Mouse (Mus musculus): ENCODE data around the gene Snx17.
"Not testable (repeated sequence)": the region's sequence is repeated elsewhere in the genome, so short reads cannot be mapped to it uniquely, and the experiment has no call there.

Snx17 gene

DNA sequence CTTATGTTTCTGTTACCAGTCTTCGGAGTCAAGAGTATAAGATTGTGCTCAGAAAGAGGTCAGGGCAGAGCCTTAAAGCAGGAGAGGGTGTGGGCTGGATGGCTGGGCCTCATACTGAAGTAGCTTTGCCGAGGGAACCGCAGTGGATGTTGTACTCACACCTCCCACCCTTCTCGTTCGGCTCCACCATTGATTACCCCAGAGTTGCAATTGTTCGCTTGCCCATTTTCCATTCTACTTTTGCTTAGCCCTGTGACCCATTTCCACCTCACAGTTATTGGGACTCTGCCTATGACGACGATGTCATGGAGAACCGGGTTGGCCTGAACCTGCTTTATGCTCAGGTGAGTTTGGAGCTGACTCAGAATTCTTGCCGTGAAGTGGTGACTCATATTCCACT lies 3.2 kb downstream of the Snx17 start:
- DNase-seq (ENCODE audit: low read depth, low spot score), result no peak

DNA sequence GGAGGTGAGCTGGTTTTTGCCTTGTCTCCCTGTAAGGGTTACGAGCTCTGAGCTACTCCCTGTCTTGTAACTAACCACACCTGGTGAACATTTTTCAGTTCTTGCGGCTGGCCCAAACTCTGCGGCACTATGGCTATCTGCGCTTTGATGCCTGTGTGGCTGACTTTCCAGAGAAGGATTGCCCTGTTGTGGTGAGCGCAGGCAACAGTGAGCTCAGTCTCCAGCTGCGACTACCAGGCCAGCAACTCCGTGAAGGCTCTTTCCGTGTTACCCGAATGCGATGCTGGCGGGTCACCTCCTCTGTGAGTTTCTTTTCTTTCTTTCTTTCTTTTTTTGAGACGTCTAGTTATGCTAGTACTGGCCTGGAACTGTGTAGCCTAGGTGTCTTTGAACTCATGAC lies 4.0 kb downstream of the Snx17 start:
- DNase-seq (ENCODE audit: low read depth, low spot score), result no peak

DNA sequence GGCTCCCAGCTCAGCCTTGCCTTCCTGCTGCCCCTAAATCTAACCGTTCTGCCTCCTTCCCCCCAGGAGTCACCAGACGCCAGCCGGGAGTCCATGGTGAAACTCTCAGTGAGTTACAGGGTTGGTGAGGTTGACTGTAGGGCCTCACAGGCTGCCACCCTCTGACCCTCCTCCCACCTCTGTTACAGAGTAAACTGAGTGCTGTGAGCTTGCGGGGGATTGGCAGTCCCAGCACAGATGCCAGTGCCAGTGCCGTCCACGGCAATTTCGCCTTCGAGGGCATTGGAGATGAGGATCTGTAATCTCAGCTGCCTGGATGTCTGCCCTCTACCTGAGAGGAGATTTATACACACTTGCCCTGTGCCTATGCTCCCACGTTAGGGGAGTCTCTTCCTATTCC lies 5.1 kb downstream of the Snx17 start:
- no peak for DNase-seq (ENCODE audit: low read depth, low spot score)

DNA sequence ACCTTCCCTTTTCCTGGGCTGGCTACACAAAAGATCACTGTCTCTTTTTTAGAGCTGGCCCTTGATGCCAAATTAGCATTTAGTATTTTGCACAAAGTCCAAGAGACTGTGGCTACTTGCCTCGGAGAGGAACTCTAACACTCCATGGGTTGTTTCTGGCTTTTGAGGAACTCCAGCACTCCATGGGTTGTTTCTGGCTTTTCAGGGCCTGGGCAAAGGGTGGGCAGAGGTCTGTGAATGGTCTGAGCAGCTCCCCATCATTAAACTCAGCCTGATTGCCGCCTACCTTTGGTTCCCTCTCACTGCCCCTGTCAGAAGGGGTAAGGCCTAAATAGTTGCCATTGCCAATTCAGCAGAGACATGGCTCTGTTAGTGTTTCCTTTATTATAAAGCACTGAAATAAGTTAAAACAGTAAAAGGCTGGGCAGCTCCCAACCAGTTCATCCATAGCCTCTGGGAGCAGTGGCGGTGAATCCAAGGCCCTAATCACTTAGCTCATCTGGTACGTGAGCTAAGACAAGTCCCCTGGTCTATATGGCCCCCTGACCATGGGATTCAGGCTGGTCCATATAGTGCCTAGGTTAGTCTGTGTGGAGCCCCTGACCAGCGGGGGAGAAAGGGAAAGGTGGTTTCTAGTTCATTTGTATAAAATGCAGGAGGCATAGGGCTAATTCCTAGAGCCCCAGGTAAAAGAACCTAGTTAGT lies 5.7 kb downstream of the Snx17 start:
- DNase-seq (ENCODE audit: low read depth, low spot score), result no peak

DNA sequence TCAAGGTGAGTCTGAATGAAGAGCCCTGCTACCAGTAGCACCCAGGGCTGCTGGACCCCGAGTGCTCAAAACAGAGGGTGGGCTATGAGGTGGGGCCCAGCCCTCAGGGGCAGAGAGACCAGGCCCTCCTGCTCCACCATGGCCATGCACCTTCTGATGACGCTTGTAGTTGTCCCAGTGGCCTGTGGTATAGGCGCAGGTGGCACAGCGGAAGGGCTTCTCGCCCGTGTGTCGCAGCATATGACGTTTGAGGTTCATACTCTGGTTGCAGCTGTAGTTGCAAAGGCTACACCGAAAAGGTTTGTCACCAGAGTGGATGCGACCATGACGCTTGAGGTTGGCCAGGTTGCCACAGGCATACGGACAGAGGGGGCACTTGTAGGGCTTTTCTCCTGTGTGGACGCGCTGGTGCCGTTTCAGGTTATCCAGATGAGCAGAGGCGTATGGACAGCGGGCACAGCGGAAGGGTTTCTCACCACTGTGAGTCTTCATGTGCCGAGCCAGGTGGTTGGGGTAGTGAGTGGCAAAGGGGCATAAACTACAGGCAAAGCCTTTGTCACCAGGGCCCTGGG lies 6.4 kb downstream of the Snx17 start:
- DNase-seq (ENCODE audit: low read depth, low spot score), result no peak

DNA sequence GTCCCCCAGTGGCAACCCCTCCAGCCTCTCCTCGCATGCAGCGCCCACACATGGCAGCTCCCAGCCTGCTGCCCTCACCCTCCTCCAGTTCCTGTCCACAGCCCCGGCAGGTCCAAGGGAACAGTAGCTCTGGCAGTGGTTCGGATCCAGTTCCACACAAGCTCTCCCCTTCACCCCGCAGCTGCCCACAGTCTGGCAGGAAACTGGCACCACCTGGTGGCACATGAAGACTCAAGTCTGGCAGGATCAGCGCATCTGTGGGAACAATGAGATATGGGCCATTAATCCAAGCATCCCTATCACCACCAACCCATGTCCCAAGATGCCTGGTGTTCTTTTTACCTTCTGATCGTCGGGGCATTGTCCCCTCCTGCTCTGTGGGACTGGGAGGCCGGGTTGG lies 6.9 kb downstream of the Snx17 start:
- DNase-seq (ENCODE audit: low read depth, low spot score), result no peak

DNA sequence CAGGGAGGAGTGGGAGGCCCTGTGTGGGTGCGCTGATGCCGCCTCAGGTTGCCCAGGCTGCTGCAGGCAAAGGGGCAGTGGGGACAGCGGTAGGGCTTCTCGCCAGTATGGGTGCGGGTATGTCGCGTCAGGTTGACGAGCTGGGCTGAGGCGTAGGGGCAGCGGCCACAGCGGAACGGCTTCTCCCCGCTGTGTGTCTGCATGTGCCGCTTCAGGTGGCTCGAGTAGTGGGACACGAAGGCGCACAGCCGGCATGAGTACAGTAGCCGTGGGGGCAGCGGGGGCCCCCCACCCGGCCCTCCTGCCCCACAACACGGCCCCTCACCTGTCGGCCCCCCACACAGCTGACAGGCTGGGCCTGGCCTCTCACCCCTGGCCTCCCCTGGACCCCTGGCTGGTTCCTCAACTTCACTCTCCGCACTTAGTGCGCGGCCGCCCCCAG lies 7.3 kb downstream of the Snx17 start:
- DNase-seq (ENCODE audit: low read depth, low spot score), result no peak

DNA sequence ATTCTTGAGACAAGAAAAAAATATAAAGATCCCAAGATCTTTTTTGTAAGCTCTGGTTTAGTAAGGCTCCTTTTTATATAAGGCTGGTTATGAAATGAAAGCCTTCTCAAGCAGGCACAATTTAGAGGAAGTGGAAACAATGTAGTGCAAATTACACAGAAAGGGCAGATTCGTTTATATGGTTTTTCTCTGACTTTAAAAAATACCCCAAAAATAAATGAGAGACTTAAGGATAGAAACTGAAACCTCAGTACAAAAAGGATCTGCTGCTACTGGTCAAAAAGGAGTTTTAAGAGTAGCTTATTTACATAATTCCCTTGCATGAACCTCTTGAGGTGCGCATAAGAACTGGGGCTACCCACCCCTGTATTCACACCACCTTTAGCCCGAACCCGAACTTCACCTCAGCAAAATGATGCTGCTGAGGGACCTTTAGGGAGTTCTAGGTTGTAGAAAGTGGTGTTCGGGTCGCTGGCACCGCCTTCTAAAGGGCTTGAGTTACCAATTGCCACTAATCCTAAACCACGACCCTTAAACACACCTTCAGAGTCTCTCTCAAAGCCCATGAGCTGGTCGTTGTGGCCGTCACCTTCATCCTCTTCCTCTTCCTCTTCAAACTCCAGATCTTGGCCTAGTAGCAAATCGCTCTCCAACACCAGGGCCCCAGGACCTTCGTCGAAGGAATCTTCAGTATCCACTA lies 8.2 kb downstream of the Snx17 start:
- DNase-seq (ENCODE audit: low read depth, low spot score), result peak; percentile 14

DNA sequence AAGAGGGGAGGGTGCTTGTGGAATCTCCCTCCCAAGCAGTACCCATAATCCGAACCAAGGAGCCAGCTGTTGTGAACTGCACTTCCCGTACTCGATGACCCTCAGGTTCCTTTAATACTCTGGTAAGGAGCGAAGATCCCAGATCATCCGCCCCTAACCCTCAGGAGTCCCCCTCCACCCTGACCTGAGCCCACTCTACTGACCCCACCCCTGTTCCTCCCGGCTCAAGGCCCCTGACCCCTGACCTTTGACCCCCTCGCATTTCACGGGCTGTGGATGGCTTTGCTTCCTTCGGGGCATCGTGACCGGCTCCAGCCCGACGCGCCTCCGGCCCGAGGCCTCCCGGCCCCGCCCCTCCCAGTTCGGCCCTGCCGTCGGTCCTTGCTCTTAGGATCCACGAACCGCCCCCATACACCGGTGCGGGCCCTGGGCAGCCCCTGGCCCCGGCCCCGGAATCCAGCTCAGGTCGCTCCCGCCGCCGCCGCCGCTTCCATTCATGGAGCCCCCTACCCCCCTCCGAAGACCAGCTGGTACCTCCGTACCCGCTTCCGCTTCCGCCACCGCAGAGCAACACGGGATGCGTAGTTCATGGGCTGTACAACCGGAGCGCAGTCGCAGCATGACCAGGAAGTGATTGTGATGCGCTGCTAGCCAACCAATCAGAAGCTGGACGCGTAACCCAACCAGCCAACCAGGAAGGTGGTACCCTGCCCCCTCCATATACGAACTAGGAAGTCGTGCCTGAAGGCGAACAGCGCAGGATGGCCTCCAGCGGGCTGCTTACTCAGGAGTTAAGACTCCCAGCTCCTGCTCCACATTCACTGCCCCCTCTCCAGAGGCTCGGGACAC lies 8.9 kb downstream of the Snx17 start, which contains the start of gene Zfp513:
TSS of gene Zfp513 (minus strand) at position 562 of the 849 bp plus-strand sequence.
- DNase-seq (ENCODE audit: low read depth, low spot score), result peak; percentile 99

DNA sequence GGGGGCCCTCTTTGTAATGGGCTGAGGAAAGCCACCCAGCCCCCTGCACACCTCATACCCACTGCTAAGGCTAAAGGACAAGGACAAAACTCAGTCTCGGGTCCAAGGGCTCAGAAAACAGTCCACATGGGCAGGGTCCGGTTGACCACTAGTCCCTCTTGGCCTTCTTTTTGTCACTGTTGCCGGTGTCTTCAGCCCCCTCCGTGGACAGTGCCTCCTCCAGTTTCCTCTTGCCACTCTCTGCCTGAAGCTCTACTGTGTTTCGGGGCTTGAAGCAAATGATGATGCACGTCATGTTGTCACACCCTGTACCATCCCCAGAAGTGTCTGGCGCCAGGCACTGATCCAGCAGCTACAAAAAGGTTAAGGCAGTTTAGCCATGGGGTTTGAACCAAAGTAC lies 9.9 kb downstream of the Snx17 start:
- no peak for DNase-seq (ENCODE audit: low read depth, low spot score)

DNA sequence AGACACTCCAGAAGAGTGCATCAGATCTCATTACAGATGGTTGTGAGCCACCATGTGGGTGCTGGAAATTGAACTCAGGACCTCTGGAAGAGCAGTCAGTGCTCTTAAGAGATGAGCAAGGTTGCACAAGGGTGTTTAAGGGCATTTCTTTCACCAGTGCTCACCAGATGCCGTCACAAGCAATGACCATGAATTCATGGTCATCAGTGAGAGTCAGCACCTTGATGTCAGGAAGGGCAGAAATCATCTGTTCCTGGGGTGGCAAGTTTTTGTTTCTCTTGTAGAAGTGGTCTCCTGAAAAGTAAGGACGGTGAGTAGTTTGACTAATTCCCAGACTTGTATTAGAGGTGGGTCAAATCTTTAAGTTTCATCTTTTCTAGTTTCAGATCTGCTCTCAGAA lies 10.8 kb downstream of the Snx17 start:
- no peak for DNase-seq (ENCODE audit: low read depth, low spot score)

DNA sequence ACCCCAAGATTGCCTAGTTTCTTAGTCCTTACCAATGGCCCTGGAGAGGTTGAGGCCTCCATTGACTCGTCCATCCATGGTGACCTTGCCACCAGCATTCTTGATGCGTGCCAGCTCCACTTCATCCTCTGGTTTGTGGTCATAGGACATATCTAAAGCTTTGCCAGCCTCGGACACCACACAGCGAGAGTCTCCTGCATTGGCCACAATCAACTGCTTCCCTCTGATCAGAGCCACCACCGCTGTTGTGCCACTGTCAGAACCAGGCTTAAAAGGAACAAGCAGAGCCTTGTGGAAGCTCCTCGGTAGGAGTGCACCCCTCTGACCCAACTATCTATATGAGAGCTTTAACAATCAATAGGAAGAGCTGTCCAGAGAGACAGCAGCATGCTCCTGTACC lies 11.4 kb downstream of the Snx17 start:
- DNase-seq (ENCODE audit: low read depth, low spot score), result no peak

DNA sequence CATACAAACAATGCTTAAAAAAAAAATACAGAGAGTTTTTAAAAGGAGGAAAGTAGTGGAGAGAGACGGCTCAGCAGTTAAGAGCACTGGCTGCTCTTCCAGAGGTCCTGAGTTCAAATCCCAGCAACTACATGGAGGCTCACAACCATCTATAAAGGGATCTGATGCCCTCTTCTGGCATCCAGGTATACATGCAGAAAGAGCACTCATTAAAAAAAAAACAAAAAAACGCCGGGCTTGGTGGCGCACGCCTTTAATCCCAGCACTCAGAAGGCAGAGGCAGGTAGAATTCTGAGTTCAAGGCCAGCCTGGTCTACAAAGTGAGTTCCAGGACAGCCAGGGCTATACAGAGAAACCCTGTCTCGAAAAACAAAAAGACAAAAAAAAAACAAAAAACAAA lies 23.5 kb downstream of the Snx17 start:
- DNase-seq (ENCODE audit: low read depth, low spot score), result not testable (repeated sequence)

DNA sequence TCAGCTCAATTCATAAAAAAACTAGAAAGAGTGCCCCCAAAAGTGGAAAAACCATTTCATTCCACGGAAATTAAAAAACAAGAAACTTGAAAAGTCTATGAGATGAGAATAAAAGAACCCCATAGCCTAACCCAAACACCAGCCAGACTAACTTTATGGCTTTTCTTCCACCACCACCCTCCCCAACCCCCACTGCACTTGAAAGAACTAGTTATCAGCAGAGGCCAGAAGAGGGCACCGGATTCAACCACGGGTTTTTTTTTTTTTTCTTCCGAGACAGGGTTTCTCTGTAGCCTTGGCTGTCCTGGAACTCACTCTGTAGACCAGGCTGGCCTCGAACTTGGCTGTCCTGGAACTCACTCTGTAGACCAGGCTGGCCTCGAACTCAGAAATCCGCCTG lies 25.3 kb downstream of the Snx17 start:
- no peak for DNase-seq (ENCODE audit: low read depth, low spot score)

DNA sequence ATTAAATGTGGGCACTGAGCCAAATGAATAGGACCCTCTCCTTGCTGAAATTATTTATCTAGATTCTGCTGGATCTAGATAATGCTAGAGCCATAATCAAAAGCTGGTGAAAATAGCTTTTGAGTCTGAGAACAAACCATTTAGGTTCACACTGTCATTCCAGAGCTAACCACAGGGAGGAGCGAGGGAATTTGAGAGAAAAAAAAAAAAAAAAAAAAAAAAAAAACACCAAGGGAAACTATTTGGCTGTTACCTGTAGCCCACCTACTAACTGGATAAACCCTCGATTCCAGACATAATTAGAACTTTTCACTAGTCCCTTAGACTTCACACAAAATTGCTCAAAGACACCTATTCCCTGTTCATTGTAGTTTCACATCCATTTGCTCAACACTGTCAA lies 26.0 kb downstream of the Snx17 start:
- DNase-seq (ENCODE audit: low read depth, low spot score), result peak; percentile 45

DNA sequence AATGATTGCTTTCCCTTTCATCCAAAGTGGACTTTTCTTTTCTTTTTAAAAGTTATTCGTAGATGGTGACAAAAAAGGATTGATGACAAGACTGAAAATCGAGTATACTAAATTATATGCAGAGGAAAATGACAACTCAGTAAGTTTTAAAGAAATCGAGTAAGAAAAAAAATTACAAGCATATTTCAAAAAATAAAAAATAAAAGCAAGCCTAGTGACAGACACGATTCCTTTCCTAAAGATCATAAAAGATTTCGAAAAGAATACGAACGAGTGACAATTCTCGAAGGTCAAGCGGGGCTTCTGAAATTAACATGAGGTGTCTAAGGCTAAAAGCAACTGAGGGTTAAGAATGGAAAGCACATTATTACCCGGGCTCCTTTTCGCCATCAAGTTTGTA lies 26.4 kb downstream of the Snx17 start:
- DNase-seq (ENCODE audit: low read depth, low spot score), result no peak

DNA sequence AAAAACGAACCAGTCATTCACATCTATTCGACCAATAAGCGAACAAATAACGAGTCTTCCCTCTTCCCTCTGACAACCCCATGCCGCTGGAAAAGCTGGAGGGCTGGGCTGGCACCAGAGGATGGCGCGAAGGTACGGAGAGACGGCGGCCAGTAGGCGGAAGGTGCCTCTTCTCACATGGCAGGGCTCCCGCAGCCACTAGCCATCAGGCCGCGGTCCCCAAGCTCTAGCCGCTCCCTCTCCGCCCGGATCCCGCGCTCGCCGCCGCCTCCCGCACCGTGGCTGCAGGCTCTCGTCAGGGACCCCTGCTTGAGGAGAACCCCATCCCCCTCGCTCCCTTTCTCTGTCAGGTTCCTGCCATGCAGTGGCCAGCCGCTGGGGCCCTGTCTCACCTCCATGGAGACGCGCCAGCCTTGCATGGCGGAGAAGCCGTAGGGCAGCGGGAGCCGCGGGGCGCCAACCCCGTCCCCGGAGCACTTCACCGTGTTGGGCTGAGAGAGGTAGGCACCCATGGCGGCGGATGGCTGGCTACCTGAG lies 27.0 kb downstream of the Snx17 start:
- peak; percentile 67 for DNase-seq (ENCODE audit: low read depth, low spot score)

DNA sequence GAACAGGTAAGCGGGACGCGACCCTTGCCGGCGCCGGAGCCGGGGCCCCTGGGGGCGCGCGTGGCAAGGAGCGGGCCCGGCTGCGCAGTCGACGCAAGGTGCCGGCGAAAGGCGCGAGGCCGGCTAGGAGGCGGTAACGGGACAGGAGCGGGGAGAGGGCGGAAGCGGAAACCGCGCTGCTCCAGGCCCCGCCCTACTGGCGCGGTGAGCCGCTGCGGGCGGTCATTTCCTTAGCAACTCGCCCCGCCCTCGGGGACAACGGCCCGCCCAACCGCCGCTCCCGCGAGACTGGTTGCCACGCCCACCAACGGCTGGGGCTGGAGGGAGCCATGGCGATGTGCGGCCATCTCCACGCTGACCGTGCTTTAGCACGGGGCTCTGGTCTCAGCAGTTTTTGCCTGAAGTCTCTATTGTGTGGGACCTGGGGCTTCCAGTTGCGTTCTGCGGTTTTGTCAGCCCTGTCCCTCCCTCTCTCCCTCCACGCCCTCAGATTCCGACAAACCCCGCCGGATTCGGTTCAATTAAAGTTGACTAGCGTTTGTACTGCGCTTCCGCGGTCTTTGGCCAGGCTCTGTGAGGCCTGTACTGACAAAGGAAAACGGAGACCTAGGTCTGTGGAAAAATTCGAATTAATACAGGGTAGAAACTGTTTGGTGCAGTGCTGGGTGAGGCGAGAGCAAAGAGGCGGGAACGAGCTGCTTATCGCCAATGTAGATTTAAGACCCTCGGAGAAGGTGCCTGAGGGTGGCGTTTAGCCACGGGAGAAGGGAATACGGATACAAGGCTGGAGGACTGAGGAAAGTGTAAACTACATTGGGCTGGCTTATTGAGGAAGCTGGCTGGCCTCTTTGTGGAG lies 27.6 kb downstream of the Snx17 start, which contains the start of gene Ppm1g:
TSS of gene Ppm1g (minus strand) at position 240 of the 856 bp plus-strand sequence.
- peak; percentile 97 for DNase-seq (ENCODE audit: low read depth, low spot score)

DNA sequence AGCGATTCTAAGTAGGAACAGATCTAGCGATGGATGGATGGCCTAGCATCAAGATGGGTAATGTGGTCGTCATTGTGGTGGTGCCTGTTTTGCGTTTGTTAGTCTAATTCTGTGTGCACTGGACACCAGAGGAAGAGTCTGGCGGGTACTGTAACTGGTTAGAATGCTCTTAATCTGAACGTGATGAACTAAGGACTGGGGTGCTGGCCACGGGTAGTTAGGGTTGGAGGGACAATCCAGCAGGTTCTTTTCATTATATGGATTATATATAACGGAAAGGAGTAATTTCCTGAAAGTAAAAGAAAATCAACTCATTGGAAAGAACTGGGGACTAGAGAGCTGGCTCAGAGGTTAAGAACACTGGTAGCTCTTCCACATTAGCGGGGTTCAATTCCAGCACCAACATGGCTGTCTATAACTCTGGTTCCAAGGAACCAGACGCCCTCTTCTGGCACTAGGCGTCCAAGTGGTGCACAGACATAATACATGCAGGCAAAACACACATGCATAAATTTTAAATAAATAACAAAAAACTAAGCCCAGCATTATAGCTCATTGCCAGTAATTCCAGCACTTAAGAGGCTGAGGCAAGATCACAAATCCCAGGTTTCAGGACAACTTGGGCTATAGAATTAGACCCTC lies 28.4 kb downstream of the Snx17 start:
- peak; percentile 67 for DNase-seq (ENCODE audit: low read depth, low spot score)

DNA sequence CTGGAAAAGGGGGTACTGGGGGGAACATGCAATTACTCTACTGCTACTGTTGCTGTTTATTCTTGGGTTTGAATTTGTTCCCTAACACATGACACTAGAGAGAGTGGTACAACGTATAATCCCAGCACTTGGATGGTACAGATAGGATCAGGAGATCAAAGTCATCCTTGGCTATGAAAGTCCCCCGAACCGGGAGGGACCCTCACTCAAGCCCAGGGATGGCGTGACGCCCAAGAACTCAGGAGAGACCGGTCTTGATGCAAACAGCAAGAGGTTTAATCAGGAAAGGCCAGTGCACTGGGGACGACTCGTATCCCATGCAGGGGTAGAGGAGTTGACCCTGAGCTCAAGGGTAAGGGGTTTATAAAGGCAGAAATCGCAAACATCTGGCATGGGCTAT lies 29.7 kb downstream of the Snx17 start:
- no peak for DNase-seq (ENCODE audit: low read depth, low spot score)
